Mouse (Mus musculus): ENCODE results near the gene Ccdc124.

GRCm38 (mm10) chr8:70843941-70844340 lies 29.8 kb downstream of the Ccdc124 start:
- no peak for TF ChIP-seq CTCF (IDR thresholded peaks at IDR 0.05; ENCODE audit: extremely low read depth, insufficient read depth, insufficient read length, insufficient replicate concordance)
- TF ChIP-seq POLR2A (IDR thresholded peaks at IDR 0.05; ENCODE audit: low read depth, low read length): no peak
